Mouse (Mus musculus): ENCODE measurements around the gene Mfsd9. TPM values are rescaled to one million over a fixed set of nuclear protein-coding genes. Genes with fewer than 3 reads are reported as not detected.
"Not testable (repeated sequence)": the region's sequence is repeated elsewhere in the genome, so short reads cannot be mapped to it uniquely, and the experiment has no call there.

Mfsd9 gene
- polyA plus RNA-seq, 2 experiments = 0.36 to 0.70 TPM

DNA sequence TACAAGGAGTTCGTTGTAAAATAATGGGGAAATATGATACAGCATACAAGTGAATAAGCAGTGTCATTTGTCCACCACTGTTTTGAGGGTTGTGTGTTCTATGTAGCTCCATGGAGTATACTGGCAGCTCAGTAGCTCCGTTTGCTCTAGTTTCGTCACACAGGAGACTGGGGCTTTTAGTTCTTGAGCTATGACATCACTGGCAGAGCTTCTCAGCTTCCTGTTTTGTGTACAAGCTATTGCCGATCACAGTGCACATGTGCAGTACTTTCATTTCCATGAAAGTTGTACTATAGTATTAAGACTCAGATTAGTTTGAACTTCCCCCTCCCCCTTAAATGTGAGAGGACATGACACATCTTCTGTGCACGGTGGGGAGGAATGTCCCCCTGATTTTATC lies 44.4 kb downstream of the Mfsd9 start:
- no peaks in the 10 kb centered on the region for H3K4me1 ChIP-seq (replicated peaks; ENCODE audit: control insufficient read depth in 2 of 2, insufficient read depth in 2 of 2, low read length in 1 of 2)
- ATAC-seq (ENCODE audit: insufficient read depth) = no peak
- 47% methylated on average over 5 of the region's 5 CpGs for WGBS (ENCODE audit: insufficient replicate concordance)
- no peak for TF ChIP-seq CTCF (IDR thresholded peaks at IDR 0.05; ENCODE audit: low read depth)
- TF ChIP-seq EP300 (IDR thresholded peaks at IDR 0.05; ENCODE audit: low read depth) = no peak
- H3K4me3 ChIP-seq (ENCODE audit: insufficient read depth in 1 of 2, low read depth in 2 of 2, low read length in 2 of 2) = no peak overlapping the region
- H3K4me2 ChIP-seq (ENCODE audit: low read depth) = no peak overlapping the region
- H3K36me3 ChIP-seq (replicated peaks; ENCODE audit: control insufficient read depth, insufficient read depth, low read depth) = no peaks in the 10 kb centered on the region
- DNase-seq (ENCODE audit: low read depth in 3 of 3, low spot score in 3 of 3) = no peak
- H3K27ac ChIP-seq = no peak overlapping the region
- H3K27me3 ChIP-seq (ENCODE audit: control insufficient read depth, insufficient read depth, low read length) = no peaks in the 10 kb centered on the region
- H3K9me3 ChIP-seq (ENCODE audit: control insufficient read depth, low read length) = no peaks in the 10 kb centered on the region
- H3K9ac ChIP-seq (replicated peaks) = no peak overlapping the region

DNA sequence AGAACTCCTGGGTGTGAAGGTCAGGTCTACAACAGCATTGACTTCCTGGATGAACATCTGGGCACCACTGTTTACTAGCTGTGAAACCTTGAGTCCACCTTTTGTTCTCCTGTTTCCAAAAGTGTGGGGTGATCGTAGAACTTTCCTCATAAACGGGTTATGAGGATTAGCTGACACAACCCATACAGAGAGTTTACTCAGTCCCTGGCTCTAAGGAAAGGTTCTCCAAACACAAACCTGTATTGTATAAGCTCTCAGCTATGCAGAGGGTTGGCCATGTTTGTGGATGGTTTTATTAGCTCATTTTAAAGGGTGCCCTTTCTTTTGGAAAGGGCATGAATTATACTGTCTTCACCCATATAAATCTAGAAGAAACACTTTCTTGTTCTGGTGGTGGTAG lies 49.7 kb downstream of the Mfsd9 start:
- no peak for DNase-seq (ENCODE audit: low read depth in 3 of 3, low spot score in 3 of 3)
- no peaks in the 10 kb centered on the region for H3K27me3 ChIP-seq (ENCODE audit: control insufficient read depth, insufficient read depth, low read length)
- H3K4me2 ChIP-seq (ENCODE audit: low read depth) = no peak overlapping the region
- no peak overlapping the region for H3K4me3 ChIP-seq (ENCODE audit: insufficient read depth in 1 of 2, low read depth in 2 of 2, low read length in 2 of 2)
- no peaks in the 10 kb centered on the region for H3K4me1 ChIP-seq (replicated peaks; ENCODE audit: control insufficient read depth in 2 of 2, insufficient read depth in 2 of 2, low read length in 1 of 2)
- H3K27ac ChIP-seq = no peak overlapping the region
- TF ChIP-seq EP300 (IDR thresholded peaks at IDR 0.05; ENCODE audit: low read depth) = no peak
- no peak for TF ChIP-seq CTCF (IDR thresholded peaks at IDR 0.05; ENCODE audit: low read depth)
- no peak for ATAC-seq (ENCODE audit: insufficient read depth)
- no peak overlapping the region for H3K9ac ChIP-seq (replicated peaks)
- 60% methylated on average over 2 of the region's 2 CpGs for WGBS (ENCODE audit: insufficient replicate concordance)
- H3K36me3 ChIP-seq (replicated peaks; ENCODE audit: control insufficient read depth, insufficient read depth, low read depth) = no peaks in the 10 kb centered on the region
- H3K9me3 ChIP-seq (ENCODE audit: control insufficient read depth, low read length) = no peaks in the 10 kb centered on the region

DNA sequence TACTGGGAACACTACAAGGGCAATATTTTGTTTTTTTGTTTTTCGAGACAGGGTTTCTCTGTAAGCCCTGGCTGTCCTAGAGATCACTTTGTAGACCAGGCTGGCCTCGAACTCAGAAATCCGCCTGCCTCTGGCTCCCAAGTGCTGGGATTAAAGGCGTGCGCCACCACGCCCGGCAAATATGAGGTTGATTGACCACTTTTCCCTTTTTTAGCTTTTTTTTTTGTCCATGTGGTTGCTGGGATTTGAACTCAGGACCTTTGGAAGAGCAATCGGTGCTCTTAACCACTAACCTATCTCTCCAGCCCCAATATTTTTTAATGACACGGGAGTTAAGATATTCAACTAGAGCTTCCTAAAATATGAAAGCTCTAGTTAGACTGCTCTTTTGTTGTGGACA lies 52.2 kb downstream of the Mfsd9 start:
- not testable (repeated sequence) for H3K4me1 ChIP-seq (replicated peaks; ENCODE audit: control insufficient read depth in 2 of 2, insufficient read depth in 2 of 2, low read length in 1 of 2); H3K27ac ChIP-seq; H3K4me3 ChIP-seq (ENCODE audit: insufficient read depth in 1 of 2, low read depth in 2 of 2, low read length in 2 of 2); DNase-seq (ENCODE audit: low read depth in 3 of 3, low spot score in 3 of 3); H3K9me3 ChIP-seq (ENCODE audit: control insufficient read depth, low read length); H3K36me3 ChIP-seq (replicated peaks; ENCODE audit: control insufficient read depth, insufficient read depth, low read depth); H3K4me2 ChIP-seq (ENCODE audit: low read depth); H3K9ac ChIP-seq (replicated peaks); ATAC-seq (ENCODE audit: insufficient read depth); H3K27me3 ChIP-seq (ENCODE audit: control insufficient read depth, insufficient read depth, low read length)
- WGBS (ENCODE audit: insufficient replicate concordance) = 73% methylated on average over 9 of the region's 9 CpGs

DNA sequence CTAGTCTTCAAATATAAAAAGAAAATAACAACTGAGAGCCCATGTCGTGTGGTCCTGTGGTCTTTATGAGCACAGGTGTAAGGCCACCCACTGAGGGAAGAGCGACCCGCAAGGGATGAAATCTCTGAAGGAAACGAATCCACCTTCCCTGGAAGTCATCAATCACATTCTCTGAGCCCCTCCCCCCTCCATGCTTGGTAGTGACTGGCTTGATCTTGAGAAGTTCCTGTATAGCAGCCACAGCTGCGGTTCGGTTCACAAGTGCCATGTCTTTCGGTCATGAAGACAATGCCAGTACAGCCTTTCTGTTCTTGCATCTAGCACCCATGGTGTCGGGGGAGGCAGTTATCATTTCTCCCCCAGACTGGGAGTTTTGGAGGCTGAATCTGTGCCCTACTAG lies 52.8 kb downstream of the Mfsd9 start:
- DNase-seq (ENCODE audit: low read depth in 3 of 3, low spot score in 3 of 3) = no peak
- no peak overlapping the region for H3K27ac ChIP-seq
- 55% methylated on average over 8 of the region's 8 CpGs for WGBS (ENCODE audit: insufficient replicate concordance)
- no peaks in the 10 kb centered on the region for H3K9me3 ChIP-seq (ENCODE audit: control insufficient read depth, low read length)
- H3K4me3 ChIP-seq (ENCODE audit: insufficient read depth in 1 of 2, low read depth in 2 of 2, low read length in 2 of 2) = no peak overlapping the region
- no peaks in the 10 kb centered on the region for H3K4me1 ChIP-seq (replicated peaks; ENCODE audit: control insufficient read depth in 2 of 2, insufficient read depth in 2 of 2, low read length in 1 of 2)
- no peak for ATAC-seq (ENCODE audit: insufficient read depth)
- TF ChIP-seq CTCF (IDR thresholded peaks at IDR 0.05; ENCODE audit: low read depth) = no peak
- no peak for TF ChIP-seq EP300 (IDR thresholded peaks at IDR 0.05; ENCODE audit: low read depth)
- no peaks in the 10 kb centered on the region for H3K27me3 ChIP-seq (ENCODE audit: control insufficient read depth, insufficient read depth, low read length)
- H3K4me2 ChIP-seq (ENCODE audit: low read depth) = no peak overlapping the region
- H3K36me3 ChIP-seq (replicated peaks; ENCODE audit: control insufficient read depth, insufficient read depth, low read depth) = no peaks in the 10 kb centered on the region
- H3K9ac ChIP-seq (replicated peaks) = no peak overlapping the region

DNA sequence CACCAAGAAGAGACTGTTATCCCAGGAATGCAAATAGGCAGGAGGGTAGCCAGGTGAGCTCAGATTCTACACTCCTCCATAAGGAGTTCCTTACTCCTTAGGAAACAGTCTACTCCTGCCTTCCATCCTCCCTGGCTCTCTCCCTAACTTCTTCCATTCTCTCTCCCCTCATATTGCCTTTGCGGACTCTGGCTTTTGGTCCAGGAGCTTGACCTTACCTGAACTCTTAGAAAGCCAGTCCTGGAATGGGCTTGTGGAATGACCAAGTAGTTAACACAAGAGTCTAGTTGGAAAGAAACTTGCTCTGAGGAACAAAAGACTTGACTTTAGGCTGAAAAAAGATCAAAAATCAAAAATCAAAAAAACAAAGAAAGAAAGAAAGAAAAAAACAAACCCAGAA lies 61.9 kb downstream of the Mfsd9 start:
- Histone ChIP-seq H3K4me2 (ENCODE audit: low read depth) (no peak overlapping the region), H3K27me3 (ENCODE audit: control insufficient read depth, insufficient read depth, low read length) (no peaks in the 10 kb centered on the region), H3K36me3 (replicated peaks; ENCODE audit: control insufficient read depth, insufficient read depth, low read depth) (no peaks in the 10 kb centered on the region), H3K4me1 (replicated peaks; ENCODE audit: control insufficient read depth in 2 of 2, insufficient read depth in 2 of 2, low read length in 1 of 2) (no peaks in the 10 kb centered on the region), H3K4me3 (ENCODE audit: insufficient read depth in 1 of 2, low read depth in 2 of 2, low read length in 2 of 2) (no peak overlapping the region), H3K27ac (no peak overlapping the region), H3K9ac (replicated peaks) (no peak overlapping the region), H3K9me3 (ENCODE audit: control insufficient read depth, low read length) (no peaks in the 10 kb centered on the region)
- TF ChIP-seq CTCF (IDR thresholded peaks at IDR 0.05; ENCODE audit: low read depth) = no peak
- TF ChIP-seq EP300 (IDR thresholded peaks at IDR 0.05; ENCODE audit: low read depth) = no peak
- no peak for ATAC-seq (ENCODE audit: insufficient read depth)
- DNase-seq (ENCODE audit: low read depth in 3 of 3, low spot score in 3 of 3) = no peak
- WGBS (ENCODE audit: insufficient replicate concordance) = 78% methylated on average over 1 of the region's 1 CpGs

DNA sequence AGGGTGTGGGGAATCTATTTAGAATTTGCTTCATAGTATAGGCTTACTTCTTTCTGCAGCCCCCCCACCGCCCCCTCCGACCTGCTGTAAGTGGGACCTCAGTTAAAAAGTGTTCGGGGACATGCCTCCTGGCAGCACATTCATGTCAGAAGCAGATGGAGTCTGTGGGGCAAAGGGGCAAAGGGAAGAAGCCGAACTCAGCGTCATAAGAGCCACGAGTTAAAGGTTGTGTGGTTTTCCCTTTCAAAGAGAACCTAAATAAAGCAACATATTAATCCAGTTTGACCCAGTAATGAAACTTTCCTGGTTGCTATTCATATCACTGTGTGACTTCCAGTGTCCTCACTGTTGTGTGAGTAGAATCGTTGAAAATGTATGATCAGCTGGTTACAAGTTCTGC lies 63.1 kb downstream of the Mfsd9 start:
- no peaks in the 10 kb centered on the region for H3K27me3 ChIP-seq (ENCODE audit: control insufficient read depth, insufficient read depth, low read length)
- H3K4me1 ChIP-seq (replicated peaks; ENCODE audit: control insufficient read depth in 2 of 2, insufficient read depth in 2 of 2, low read length in 1 of 2) = no peaks in the 10 kb centered on the region
- WGBS (ENCODE audit: insufficient replicate concordance) = 59% methylated on average over 7 of the region's 7 CpGs

More for the DNA sequence above, 63.1 kb downstream of the Mfsd9 start:
- TF ChIP-seq EP300 (IDR thresholded peaks at IDR 0.05; ENCODE audit: low read depth) (no peak), CTCF (IDR thresholded peaks at IDR 0.05; ENCODE audit: low read depth) (no peak)
- Histone ChIP-seq H3K27ac (no peak overlapping the region), H3K9me3 (ENCODE audit: control insufficient read depth, low read length) (no peaks in the 10 kb centered on the region), H3K9ac (replicated peaks) (no peak overlapping the region), H3K36me3 (replicated peaks; ENCODE audit: control insufficient read depth, insufficient read depth, low read depth) (no peaks in the 10 kb centered on the region), H3K4me2 (ENCODE audit: low read depth) (no peak overlapping the region), H3K4me3 (ENCODE audit: insufficient read depth in 1 of 2, low read depth in 2 of 2, low read length in 2 of 2) (no peak overlapping the region)
- ATAC-seq (ENCODE audit: insufficient read depth) = no peak
- DNase-seq (ENCODE audit: low read depth in 3 of 3, low spot score in 3 of 3) = no peak

All from liver, embryonic 14.5 days (tissue).